Mouse (Mus musculus) liver, adult 2 months (tissue): Measurements from ENCODE around the gene Prdm16. TPM values are rescaled to one million over a fixed set of nuclear protein-coding genes. Genes with fewer than 3 reads are reported as not detected.

Source experiments
- DNase-seq: peaks from one replicate; pipeline ENCODE4 v3.0.0-alpha.2; 2011; ENCODE audit warnings: low read depth, low spot score; ENCODE audit errors: extremely low read depth
- H3K27ac ChIP-seq: fragments of 200-500 bp; replicated peaks from 2 replicates; pipeline ENCODE4 v1.5.1; 2012; ENCODE audit warnings: low read depth, mild to moderate bottlenecking, control low read depth, inconsistent platforms, low read length; ENCODE audit not compliant: insufficient read depth
- H3K27me3 ChIP-seq: fragments of 200-500 bp; 2 replicates; pipeline ENCODE4 v1.6.1; 2012; ENCODE audit warnings: mild to moderate bottlenecking, moderate library complexity, low read length, inconsistent platforms; ENCODE audit not compliant: control insufficient read depth, insufficient read depth
- H3K36me3 ChIP-seq: fragments of 200-500 bp; 2 replicates; pipeline ENCODE4 v1.6.1; 2012; ENCODE audit warnings: low read length, inconsistent platforms; ENCODE audit not compliant: control insufficient read depth, insufficient read depth
- H3K4me1 ChIP-seq: fragments of 200-500 bp; 2 replicates; pipeline ENCODE4 v1.6.1; 2011; ENCODE audit warnings: low read length; ENCODE audit not compliant: control insufficient read depth, insufficient read depth
- H3K4me3 ChIP-seq: fragments of 200-500 bp; 2 replicates; pipeline ENCODE4 v1.5.1; 2011; ENCODE audit warnings: low read depth, mild to moderate bottlenecking, control low read depth, low read length, moderate library complexity; ENCODE audit not compliant: insufficient read depth
- H3K79me2 ChIP-seq: fragments of 200-500 bp; 2 replicates; pipeline ENCODE4 v1.6.1; 2012; ENCODE audit warnings: inconsistent platforms, mild to moderate bottlenecking, low read length, moderate library complexity; ENCODE audit not compliant: control insufficient read depth, insufficient read depth
- H3K9ac ChIP-seq: fragments of 200-500 bp; 2 replicates; pipeline ENCODE4 v1.6.1; 2012; ENCODE audit warnings: low read depth, mild to moderate bottlenecking, control low read depth, inconsistent platforms, low read length
- CTCF ChIP-seq: fragments of 200-500 bp; IDR thresholded peaks from 2 replicates; pipeline ENCODE4 v1.5.1; 2011; ENCODE audit warnings: low read depth, low read length, control low read depth
- POLR2A ChIP-seq: fragments of 200-500 bp; IDR thresholded peaks from 2 replicates; pipeline ENCODE4 v1.6.1; 2011; ENCODE audit warnings: low read length, control low read depth; ENCODE audit not compliant: insufficient read depth; ENCODE audit errors: extremely low read depth
- WGBS: fragments of 180-500 bp; shearing (Covaris S2); methylation state at CpG from one replicate; pipeline ENCODE4 v1.1.7; 2018; 5-methylcytosine and 5-hydroxymethylcytosine counted together
- polyA plus RNA-seq: library from polyadenylated mRNA; depleted of rRNA; stranded (reverse); fragments of >200 nt; gene quantifications from 2 replicates; pipeline ENCODE4 v1.2.3, GENCODE M21; 2012
- total RNA-seq: library from RNA; depleted of rRNA; stranded (reverse); fragments of >200 nt; gene quantifications from 2 replicates; pipeline ENCODE4 v1.2.3, GENCODE M21; 2014

Prdm16 gene
- total and polyA plus RNA-seq, 2 experiments: 0.22 to 0.37 TPM

DNA sequence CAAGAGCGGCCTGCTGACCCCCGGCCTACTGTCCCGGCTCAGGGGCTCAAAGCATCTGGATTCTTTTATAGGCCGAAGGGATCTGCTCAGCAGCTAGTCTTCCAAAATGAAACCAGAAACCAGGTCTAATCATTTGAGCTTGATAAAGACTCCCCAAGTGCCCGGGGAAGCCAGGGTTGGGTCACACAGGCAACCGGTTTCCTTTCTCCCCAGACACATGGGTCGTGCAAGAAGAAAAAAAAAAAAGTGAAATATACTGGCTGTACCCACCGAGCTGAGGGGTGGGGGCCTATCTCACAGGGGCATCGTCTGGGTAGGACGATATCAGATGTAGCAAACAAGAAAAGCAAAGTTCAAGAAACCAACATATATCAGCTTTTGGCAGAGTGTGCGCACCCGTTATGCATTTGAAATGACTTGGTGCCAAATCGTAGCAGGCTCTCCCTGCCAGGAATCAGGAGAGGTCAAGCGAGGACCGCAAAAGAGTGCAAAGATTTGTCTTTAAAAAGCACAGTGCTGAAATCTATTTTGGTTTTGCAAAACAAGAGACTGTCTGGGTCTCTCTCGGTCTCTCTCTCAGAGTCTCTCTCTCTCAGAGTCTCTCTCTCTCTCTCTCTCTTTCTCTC is 55.3 kb downstream of the Prdm16 start:
- Histone ChIP-seq H3K27me3 (no peaks in the 10 kb centered on the region), H3K4me3 (no peak overlapping the region), H3K27ac (no peak overlapping the region), H3K9ac (no peak overlapping the region), H3K79me2 (no peaks in the 10 kb centered on the region), H3K4me1 (no peaks in the 10 kb centered on the region), H3K36me3 (no peaks in the 10 kb centered on the region)
- 47% methylated on average over 16 of the region's 16 CpGs for WGBS
- TF ChIP-seq POLR2A: no peak
- TF ChIP-seq CTCF: no peak
- DNase-seq: no peak

DNA sequence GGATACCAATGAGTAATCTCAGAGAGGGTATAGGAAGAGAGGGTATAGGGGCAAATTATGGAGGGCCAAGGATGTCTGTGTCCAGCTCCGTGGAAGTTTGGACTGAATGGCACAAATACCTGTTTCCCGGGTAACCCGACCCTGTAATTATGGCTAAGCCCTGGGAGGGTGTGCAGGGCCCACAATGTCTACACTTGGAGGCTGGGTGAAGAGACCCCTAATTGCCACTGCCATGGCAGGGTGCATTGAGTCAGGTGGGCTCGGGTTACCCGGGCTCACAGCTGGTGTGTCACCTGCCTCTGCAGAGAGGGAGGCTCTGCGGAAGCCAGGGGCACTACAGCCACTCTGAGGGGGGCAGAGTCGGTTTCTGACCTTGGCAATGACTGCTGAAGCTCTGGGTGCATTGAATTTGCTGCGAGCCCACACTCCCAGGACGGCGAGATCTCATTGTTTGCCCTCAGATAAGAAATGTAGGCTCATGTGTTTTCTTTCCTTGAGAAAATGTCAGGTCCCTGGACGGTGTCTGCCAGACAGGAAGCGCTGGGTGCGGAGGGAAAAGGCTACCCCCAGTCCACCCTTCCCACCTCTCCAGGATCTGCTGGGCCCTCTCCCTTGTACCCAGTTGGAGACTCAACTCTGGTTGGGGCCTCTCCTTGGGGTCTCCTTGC is 62.3 kb downstream of the Prdm16 start:
- H3K27ac ChIP-seq: no peak overlapping the region
- H3K36me3 ChIP-seq: no peaks in the 10 kb centered on the region
- H3K27me3 ChIP-seq: no peaks in the 10 kb centered on the region
- H3K4me1 ChIP-seq: no peaks in the 10 kb centered on the region
- H3K9ac ChIP-seq: no peak overlapping the region
- TF ChIP-seq CTCF: no peak
- TF ChIP-seq POLR2A: no peak
- no peaks in the 10 kb centered on the region for H3K79me2 ChIP-seq
- H3K4me3 ChIP-seq: no peak overlapping the region
- 73% methylated on average over 13 of the region's 13 CpGs for WGBS
- no peak for DNase-seq

DNA sequence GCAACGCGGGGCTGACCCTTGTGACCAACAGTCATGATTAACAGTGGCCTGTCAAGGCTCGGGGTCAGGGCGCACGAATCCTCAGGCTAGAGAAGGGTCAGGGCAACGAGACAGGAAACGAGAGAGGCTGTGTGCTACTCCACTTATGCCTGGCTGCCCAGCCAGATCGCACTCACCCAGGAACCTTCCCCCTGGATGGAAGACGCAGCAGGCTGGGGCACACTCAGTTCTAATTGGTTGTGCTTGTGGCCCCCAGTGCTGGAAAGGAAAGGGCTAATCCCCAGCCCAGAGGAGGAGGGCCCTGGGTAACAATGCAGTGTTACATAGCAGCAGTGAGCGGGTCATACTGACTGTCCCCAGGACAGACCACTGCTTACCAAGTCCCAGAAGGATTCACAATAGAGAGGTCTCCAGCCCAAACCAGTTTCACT is 66.2 kb downstream of the Prdm16 start:
- H3K27me3 ChIP-seq: no peaks in the 10 kb centered on the region
- H3K9ac ChIP-seq: no peak overlapping the region
- H3K4me3 ChIP-seq: no peak overlapping the region
- no peaks in the 10 kb centered on the region for H3K79me2 ChIP-seq
- H3K36me3 ChIP-seq: no peaks in the 10 kb centered on the region
- no peaks in the 10 kb centered on the region for H3K4me1 ChIP-seq
- H3K27ac ChIP-seq: no peak overlapping the region
- TF ChIP-seq CTCF: no peak
- TF ChIP-seq POLR2A: no peak
- DNase-seq: no peak
- 48% methylated on average over 10 of the region's 10 CpGs for WGBS

DNA sequence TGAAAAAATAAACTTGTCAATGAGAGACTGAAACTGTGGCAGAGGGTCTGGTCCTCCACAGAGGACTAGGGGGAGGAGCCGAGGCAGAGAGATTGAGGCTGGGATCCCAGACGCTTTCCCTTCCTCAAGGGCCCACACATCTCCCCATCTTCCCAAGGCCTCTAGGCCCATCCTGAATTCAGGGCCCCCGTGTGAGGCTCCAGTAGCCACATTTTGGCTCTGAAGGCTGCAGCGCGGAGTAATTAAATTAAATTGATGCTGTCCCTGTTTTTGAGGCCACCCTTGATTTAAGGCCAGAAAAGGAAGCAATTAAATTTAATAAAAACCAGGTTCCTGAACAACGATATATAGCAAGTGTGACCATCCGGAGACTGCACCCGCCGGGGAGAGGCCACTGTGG is 66.8 kb downstream of the Prdm16 start:
- Histone ChIP-seq H3K36me3 (no peaks in the 10 kb centered on the region), H3K4me3 (no peak overlapping the region), H3K27ac (no peak overlapping the region), H3K4me1 (no peaks in the 10 kb centered on the region), H3K79me2 (no peaks in the 10 kb centered on the region), H3K9ac (no peak overlapping the region), H3K27me3 (no peaks in the 10 kb centered on the region)
- 88% methylated on average over 9 of the region's 9 CpGs for WGBS
- TF ChIP-seq POLR2A (no peak), CTCF (no peak)
- no peak for DNase-seq

- H3K27ac ChIP-seq: no peak overlapping the region
- H3K9ac ChIP-seq: no peak overlapping the region
- no peaks in the 10 kb centered on the region for H3K27me3 ChIP-seq
- 88% methylated on average over 15 of the region's 15 CpGs for WGBS
- no peak overlapping the region for H3K4me3 ChIP-seq
- no peaks in the 10 kb centered on the region for H3K36me3 ChIP-seq
- no peak for TF ChIP-seq CTCF
- no peak for TF ChIP-seq POLR2A
- H3K79me2 ChIP-seq: no peaks in the 10 kb centered on the region
- H3K4me1 ChIP-seq: no peaks in the 10 kb centered on the region
- no peak for DNase-seq
Observed at GRCm38 (mm10) chr4:154568798-154569197, 67.9 kb downstream of the Prdm16 start.

DNA sequence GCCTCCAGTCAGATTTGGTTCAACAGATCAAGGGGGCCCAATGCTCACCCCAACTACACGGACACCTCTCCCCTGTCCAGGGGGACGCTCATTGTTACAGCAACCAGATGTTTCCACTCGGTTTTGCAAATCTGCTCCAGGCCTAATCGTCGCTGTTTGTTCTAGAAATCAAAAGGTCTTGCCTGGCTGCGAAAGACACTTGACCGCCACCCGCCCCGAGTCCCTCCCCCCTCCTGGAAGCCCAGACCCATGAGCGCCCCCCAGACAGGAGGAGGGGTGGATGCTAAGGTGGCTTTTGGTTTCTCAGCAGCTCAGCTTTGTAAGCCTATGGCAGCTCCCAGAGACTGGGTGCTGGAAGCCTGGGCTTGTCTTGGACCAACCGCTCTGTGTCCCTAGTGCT is 68.7 kb downstream of the Prdm16 start:
- Histone ChIP-seq H3K79me2 (no peaks in the 10 kb centered on the region), H3K4me1 (no peaks in the 10 kb centered on the region), H3K27me3 (no peaks in the 10 kb centered on the region), H3K36me3 (no peaks in the 10 kb centered on the region), H3K4me3 (no peak overlapping the region), H3K9ac (no peak overlapping the region), H3K27ac (no peak overlapping the region)
- TF ChIP-seq POLR2A (no peak), CTCF (no peak)
- no peak for DNase-seq
- WGBS: 85% methylated on average over 11 of the region's 11 CpGs
